Mouse (Mus musculus) embryonic facial prominence, embryonic 13.5 days (tissue): ENCODE measurements around the gene Extl1. TPM values are rescaled to one million over a fixed set of nuclear protein-coding genes. Genes with fewer than 3 reads are reported as not detected.

Experiments
- ATAC-seq: fragments of 200-750 bp; cut with Nextera tagmentation; 2 replicates; pipeline ENCODE4 v1.8.0; 2017; ENCODE audit warnings: low read depth; ENCODE audit not compliant: insufficient number of reproducible peaks, insufficient read depth, low FRiP score, low TSS enrichment
- H3K27ac ChIP-seq: fragments of 300-500 bp; sonication (generic); 2 replicates; pipeline ENCODE4 v1.5.1; 2015; ENCODE audit warnings: moderate library complexity, mild to moderate bottlenecking, inconsistent platforms
- H3K27me3 ChIP-seq: fragments of 300-500 bp; sonication (generic); 2 replicates; pipeline ENCODE4 v1.6.1; 2015; ENCODE audit warnings: mild to moderate bottlenecking, inconsistent platforms
- H3K36me3 ChIP-seq: fragments of 300-500 bp; sonication (generic); 2 replicates; pipeline ENCODE4 v1.6.1; 2015; ENCODE audit warnings: mild to moderate bottlenecking, inconsistent platforms
- H3K4me1 ChIP-seq: fragments of 300-500 bp; sonication (generic); 2 replicates; pipeline ENCODE4 v1.6.1; 2015; ENCODE audit warnings: inconsistent platforms
- H3K4me2 ChIP-seq: fragments of 300-500 bp; sonication (generic); 2 replicates; pipeline ENCODE4 v1.6.1; 2015; ENCODE audit warnings: moderate library complexity, mild to moderate bottlenecking, inconsistent platforms
- H3K4me3 ChIP-seq: fragments of 300-500 bp; sonication (generic); 2 replicates; pipeline ENCODE4 v1.5.1; 2015; ENCODE audit warnings: mild to moderate bottlenecking, inconsistent platforms
- H3K9ac ChIP-seq: fragments of 300-500 bp; sonication (generic); 2 replicates; pipeline ENCODE4 v1.6.1; 2015; ENCODE audit warnings: mild to moderate bottlenecking, inconsistent platforms
- H3K9me3 ChIP-seq: fragments of 300-500 bp; sonication (generic); 2 replicates; pipeline ENCODE4 v1.6.1; 2016; ENCODE audit warnings: inconsistent platforms
- WGBS: fragments of 180-500 bp; shearing (Covaris S2); methylation state at CpG from one replicate; pipeline ENCODE4 v1.1.7; 2015; ENCODE audit warnings: mixed read lengths; 5-methylcytosine and 5-hydroxymethylcytosine counted together
- polyA plus RNA-seq: library from polyadenylated mRNA; unstranded; fragments of >200 nt; fragmentation: Nextera tagmentation; extraction: Ambion mirVana; gene quantifications from 2 replicates; pipeline ENCODE4 v1.2.1, GENCODE M21; 2015

Gene Extl1
- polyA plus RNA-seq, 1 experiment from 2014 or later: 4.5 TPM

DNA sequence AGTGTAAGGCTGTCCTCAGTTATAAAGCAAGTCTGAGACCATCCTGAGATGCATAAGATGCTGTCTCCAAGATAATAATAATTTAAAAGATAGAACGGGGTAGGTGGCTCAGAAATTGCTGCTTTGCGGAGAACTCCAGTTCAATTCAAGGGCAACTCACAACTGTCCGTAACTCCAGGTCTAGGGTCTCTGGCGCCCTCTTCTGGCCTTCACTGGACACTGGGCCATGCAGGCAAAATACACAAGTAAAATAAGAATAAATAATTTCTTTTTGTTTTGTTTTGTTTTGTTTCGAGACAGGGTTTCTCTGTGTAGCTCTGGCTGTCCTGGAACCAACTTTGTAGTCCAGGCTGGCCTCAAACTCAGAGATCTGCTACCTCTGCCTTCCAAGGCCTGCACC, 4.7 kb upstream of the Extl1 start:
- H3K4me2 ChIP-seq: no peak overlapping the region
- 12% methylated on average over 5 of the region's 5 CpGs for WGBS
- no peaks in the 10 kb centered on the region for H3K36me3 ChIP-seq
- no peaks in the 10 kb centered on the region for H3K9me3 ChIP-seq
- no peak overlapping the region for H3K27ac ChIP-seq
- H3K4me3 ChIP-seq: no peak overlapping the region
- ATAC-seq: no peak
- no peak overlapping the region for H3K9ac ChIP-seq
- H3K4me1 ChIP-seq: peaks cover 4% of the 10 kb centered on the region; the same call in 1 of the 2 replicates
- no peaks in the 10 kb centered on the region for H3K27me3 ChIP-seq

DNA sequence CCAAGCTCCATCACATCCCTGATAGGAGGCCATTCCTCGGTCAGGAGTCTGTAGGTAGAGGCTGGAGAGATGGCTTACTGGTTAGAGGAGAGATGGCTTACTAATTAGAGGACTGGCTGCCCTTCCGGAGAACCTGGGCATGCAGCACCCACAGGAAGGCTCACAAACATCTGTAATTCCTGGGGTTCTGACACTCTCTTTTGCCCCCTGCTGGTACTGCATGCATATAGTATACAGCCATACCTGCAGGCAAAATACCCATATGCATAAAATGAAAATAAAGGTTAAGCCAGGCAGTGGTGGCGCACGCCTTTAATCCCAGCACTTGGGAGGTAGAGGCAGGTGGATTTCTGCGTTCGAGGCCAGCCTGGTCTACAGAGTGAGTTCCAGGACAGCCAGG, 3.6 kb upstream of the Extl1 start:
- no peaks in the 10 kb centered on the region for H3K9me3 ChIP-seq
- H3K9ac ChIP-seq: no peak overlapping the region
- H3K4me3 ChIP-seq: no peak overlapping the region
- ATAC-seq: no peak
- H3K27ac ChIP-seq: no peak overlapping the region
- H3K4me2 ChIP-seq: no peak overlapping the region
- WGBS: 69% methylated on average over 6 of the region's 6 CpGs
- H3K36me3 ChIP-seq: no peaks in the 10 kb centered on the region
- peaks cover under 1% of the 10 kb centered on the region; the same call in 1 of the 2 replicates for H3K4me1 ChIP-seq
- H3K27me3 ChIP-seq: no peaks in the 10 kb centered on the region

DNA sequence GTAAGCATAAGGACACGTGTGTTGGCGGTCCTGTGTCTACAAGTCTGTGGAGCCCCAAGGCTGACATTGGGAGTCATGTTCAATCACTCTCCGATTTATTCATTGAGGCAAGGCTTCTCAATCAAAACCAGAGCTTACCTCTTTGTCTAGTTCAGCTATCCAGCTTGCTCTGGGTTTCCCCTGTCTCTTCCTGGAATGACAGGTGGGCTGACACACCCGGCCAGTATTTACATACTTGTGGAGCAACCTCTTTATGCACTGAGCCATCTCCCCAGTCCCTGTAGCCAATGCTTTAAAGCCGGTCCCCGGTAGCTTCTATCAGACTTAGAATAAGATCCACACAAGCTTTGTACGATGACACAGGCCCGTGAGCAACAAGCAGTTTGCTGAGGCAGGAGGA, 4.1 kb downstream of the Extl1 start:
- H3K4me3 ChIP-seq: no peak overlapping the region
- 80% methylated on average over 8 of the region's 8 CpGs for WGBS
- H3K36me3 ChIP-seq: no peaks in the 10 kb centered on the region
- H3K4me1 ChIP-seq: peaks cover 13% of the 10 kb centered on the region
- H3K9me3 ChIP-seq: no peaks in the 10 kb centered on the region
- ATAC-seq: no peak
- no peaks in the 10 kb centered on the region for H3K27me3 ChIP-seq
- H3K27ac ChIP-seq: no peak overlapping the region
- no peak overlapping the region for H3K4me2 ChIP-seq
- H3K9ac ChIP-seq: no peak overlapping the region

DNA sequence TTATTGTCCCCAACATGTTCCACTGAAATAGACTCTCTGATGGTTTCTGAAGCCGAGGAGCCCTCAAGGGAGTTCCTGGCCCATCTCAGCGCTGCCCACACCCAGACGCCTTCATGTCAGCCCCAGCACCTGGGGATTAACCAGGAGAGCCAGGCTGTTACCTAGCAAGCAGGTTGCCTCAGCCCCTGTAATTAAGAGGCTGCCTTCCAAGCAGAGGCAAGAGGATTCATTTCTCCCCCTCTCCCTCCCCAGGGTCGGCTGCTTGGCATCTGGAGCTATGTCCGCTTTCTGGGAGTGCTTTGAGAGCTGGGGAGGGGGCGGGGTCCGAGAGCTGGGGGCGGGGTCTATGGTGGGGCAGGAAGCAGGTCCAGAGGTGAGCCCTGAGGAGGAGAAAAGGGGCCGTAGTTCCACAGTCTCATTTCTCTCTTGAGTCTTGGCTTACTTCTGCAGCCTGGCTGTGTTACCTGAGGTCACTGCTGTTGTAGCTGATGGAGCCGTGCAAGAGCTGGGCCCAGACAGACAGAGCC, 5.5 kb downstream of the Extl1 start:
- Histone ChIP-seq H3K4me3 (no peak overlapping the region), H3K27me3 (no peaks in the 10 kb centered on the region), H3K9me3 (no peaks in the 10 kb centered on the region), H3K4me1 (peaks cover 15% of the 10 kb centered on the region), H3K27ac (peak overlapping the region; percentile 45; the same call in 1 of the 2 replicates), H3K4me2 (no peak overlapping the region), H3K36me3 (no peaks in the 10 kb centered on the region), H3K9ac (0 out of 2 replicates have a peak overlapping the region, but pooled peaks have one; percentile 16)
- 19% methylated on average over 10 of the region's 10 CpGs for WGBS
- ATAC-seq: 0 out of 2 replicates have a peak, but pooled peaks have one; percentile 32

DNA sequence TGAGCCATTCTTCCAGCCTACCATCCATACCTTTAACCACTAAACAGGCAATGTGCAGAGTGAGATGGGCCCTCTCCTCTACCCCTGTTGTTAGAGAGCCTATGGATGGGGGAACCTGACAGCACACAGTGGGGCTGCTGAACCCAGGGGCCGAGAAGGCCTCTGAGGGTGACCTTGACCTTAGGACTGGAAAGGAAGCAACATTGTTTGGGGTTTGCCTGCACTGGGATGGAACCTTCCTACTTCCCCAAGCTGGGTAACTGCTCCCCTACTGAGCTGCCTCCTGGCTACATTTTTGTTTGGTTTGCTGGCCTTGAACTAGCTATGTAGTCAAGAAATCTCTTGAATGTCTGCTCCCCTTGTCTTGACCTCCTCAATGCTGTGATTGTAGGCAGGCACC, 9.3 kb downstream of the Extl1 start:
- H3K4me2 ChIP-seq: no peak overlapping the region
- no peak overlapping the region for H3K4me3 ChIP-seq
- no peak for ATAC-seq
- H3K27ac ChIP-seq: no peak overlapping the region
- WGBS: 45% methylated on average over 1 of the region's 1 CpGs
- no peak overlapping the region for H3K9ac ChIP-seq
- H3K4me1 ChIP-seq: peaks cover 43% of the 10 kb centered on the region
- no peaks in the 10 kb centered on the region for H3K36me3 ChIP-seq
- H3K9me3 ChIP-seq: no peaks in the 10 kb centered on the region
- H3K27me3 ChIP-seq: peaks cover 31% of the 10 kb centered on the region

GRCm38 (mm10) chr4:134373295-134373694, 10.4 kb downstream of the Extl1 start:
- H3K9ac ChIP-seq: no peak overlapping the region
- no peaks in the 10 kb centered on the region for H3K9me3 ChIP-seq
- peaks cover 34% of the 10 kb centered on the region for H3K4me1 ChIP-seq
- no peaks in the 10 kb centered on the region for H3K36me3 ChIP-seq
- H3K4me3 ChIP-seq: no peak overlapping the region
- ATAC-seq: no peak
- H3K27ac ChIP-seq: no peak overlapping the region
- H3K4me2 ChIP-seq: peak overlapping the region; percentile 93; the same call in 1 of the 2 replicates
- 74% methylated on average over 8 of the region's 8 CpGs for WGBS
- peaks cover 38% of the 10 kb centered on the region for H3K27me3 ChIP-seq

- peak; percentile 58; the same call in 1 of the 2 replicates for ATAC-seq
- no peak overlapping the region for H3K27ac ChIP-seq
- H3K36me3 ChIP-seq: no peaks in the 10 kb centered on the region
- peaks cover 30% of the 10 kb centered on the region for H3K4me1 ChIP-seq
- peak overlapping the region; percentile 93 for H3K4me2 ChIP-seq
- peak overlapping the region; percentile 58 for H3K4me3 ChIP-seq
- H3K27me3 ChIP-seq: peaks cover 43% of the 10 kb centered on the region
- peak overlapping the region; percentile 69 for H3K9ac ChIP-seq
- WGBS: 0% methylated on average over 16 of the region's 16 CpGs
- no peaks in the 10 kb centered on the region for H3K9me3 ChIP-seq
Measured at GRCm38 (mm10) chr4:134372294-134372747, 11.3 kb downstream of the Extl1 start.

DNA sequence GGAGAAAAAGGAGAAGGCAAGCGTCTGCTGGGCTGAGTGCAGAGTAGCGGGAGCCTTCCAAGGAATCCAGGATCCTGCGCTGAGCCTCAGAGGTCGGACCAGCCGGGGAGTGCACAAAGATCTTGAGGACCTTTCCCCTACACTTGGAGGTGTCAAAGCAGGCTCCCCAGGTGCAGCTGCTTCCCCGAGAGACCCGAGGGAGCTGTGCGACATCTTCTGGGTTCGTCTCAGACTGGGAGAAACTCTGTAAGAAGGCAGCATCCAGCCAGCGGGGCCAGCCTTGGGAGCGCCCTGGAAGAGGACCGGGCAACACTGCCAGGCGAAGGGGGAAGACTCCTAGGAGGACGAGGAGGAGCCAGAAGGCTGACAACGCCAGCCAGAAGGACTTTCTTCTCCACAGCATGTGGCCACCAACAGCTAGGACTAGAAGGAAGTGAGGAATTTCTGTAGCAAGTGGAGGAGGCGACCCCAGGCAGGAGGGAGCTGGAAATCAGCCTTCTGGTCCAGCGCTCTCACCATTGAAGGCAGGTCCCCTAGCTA, 12.3 kb downstream of the Extl1 start:
- no peak overlapping the region for H3K27ac ChIP-seq
- H3K9me3 ChIP-seq: no peaks in the 10 kb centered on the region
- under 1% methylated on average over 17 of the region's 17 CpGs for WGBS
- H3K36me3 ChIP-seq: no peaks in the 10 kb centered on the region
- ATAC-seq: no peak
- peaks cover 43% of the 10 kb centered on the region for H3K27me3 ChIP-seq
- H3K9ac ChIP-seq: peak overlapping the region; percentile 69
- H3K4me3 ChIP-seq: peak overlapping the region; percentile 58
- peaks cover 30% of the 10 kb centered on the region for H3K4me1 ChIP-seq
- peak overlapping the region; percentile 93 for H3K4me2 ChIP-seq

DNA sequence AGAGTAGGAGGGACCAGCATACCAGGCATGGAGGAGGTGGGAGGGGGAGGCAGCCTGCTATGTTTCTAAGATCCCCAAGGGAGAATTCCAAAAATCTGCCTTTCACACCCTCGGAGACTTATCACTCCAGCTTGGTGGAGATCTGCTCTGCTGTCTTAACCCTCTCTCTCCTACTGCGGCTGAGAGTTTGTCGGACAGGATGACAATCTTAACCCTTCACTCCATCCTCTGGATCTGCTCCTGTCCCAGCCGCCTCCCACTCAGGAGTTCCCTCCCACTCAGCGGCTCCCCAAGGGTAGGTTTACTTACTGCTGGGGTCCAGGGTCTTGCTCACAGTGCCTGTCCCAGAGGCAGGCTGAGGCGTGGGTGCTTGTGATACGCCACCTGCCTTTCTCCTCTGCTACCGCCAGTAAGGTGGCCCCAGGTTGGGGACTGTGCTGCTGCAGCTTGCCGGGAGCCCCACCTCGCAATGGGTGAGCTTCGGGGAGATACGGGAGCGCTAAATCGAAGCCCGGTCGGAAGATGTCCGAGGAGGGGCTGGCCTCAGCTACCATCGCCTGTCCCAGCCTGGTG, 12.9 kb downstream of the Extl1 start:
- Histone ChIP-seq H3K36me3 (no peaks in the 10 kb centered on the region), H3K9ac (peak overlapping the region; percentile 69), H3K9me3 (no peaks in the 10 kb centered on the region), H3K4me3 (peak overlapping the region; percentile 58), H3K27me3 (peaks cover 43% of the 10 kb centered on the region), H3K4me2 (peak overlapping the region; percentile 93), H3K27ac (no peak overlapping the region), H3K4me1 (peaks cover 36% of the 10 kb centered on the region)
- WGBS: 1% methylated on average over 18 of the region's 18 CpGs
- no peak for ATAC-seq

GRCm38 (mm10) chr4:134365280-134365679, 18.4 kb downstream of the Extl1 start:
- WGBS: 23% methylated on average over 5 of the region's 5 CpGs
- peaks cover 22% of the 10 kb centered on the region for H3K27me3 ChIP-seq
- H3K4me2 ChIP-seq: no peak overlapping the region
- peak; percentile 40 for ATAC-seq
- no peak overlapping the region for H3K4me3 ChIP-seq
- no peaks in the 10 kb centered on the region for H3K9me3 ChIP-seq
- peaks cover 39% of the 10 kb centered on the region for H3K4me1 ChIP-seq
- no peak overlapping the region for H3K9ac ChIP-seq
- no peaks in the 10 kb centered on the region for H3K36me3 ChIP-seq
- H3K27ac ChIP-seq: peak overlapping the region; percentile 44; the same call in 1 of the 2 replicates

- peaks cover 5% of the 10 kb centered on the region for H3K27me3 ChIP-seq
- H3K27ac ChIP-seq: no peak overlapping the region
- WGBS: 17% methylated on average over 9 of the region's 9 CpGs
- no peaks in the 10 kb centered on the region for H3K36me3 ChIP-seq
- peaks cover 37% of the 10 kb centered on the region for H3K4me1 ChIP-seq
- no peaks in the 10 kb centered on the region for H3K9me3 ChIP-seq
- peak overlapping the region; percentile 45 for H3K4me2 ChIP-seq
- no peak overlapping the region; the same call in 1 of the 2 replicates for H3K9ac ChIP-seq
- 0 out of 2 replicates have a peak overlapping the region, but pooled peaks have one; percentile 7 for H3K4me3 ChIP-seq
- no peak for ATAC-seq
Measured at GRCm38 (mm10) chr4:134362586-134362985, 21.1 kb downstream of the Extl1 start.

DNA sequence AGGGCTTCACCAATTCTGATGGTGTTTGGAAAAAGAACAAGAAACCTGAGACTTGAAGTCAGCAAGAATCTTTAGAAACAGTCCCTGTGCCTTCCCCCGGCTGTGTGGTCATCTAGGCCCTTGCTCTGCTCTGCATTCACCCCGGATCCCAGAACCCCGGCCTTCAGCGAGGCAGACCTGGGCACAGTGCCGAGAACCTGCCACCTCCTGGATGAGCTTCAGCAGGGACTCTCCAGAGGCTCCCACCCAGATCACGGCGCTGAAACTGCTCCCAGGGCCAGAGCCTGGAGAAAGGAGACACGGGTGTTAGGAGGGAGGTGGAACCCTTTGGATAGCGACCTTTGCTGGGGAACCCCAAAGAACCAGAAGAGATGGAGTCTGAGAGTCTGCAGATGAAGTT, 21.5 kb downstream of the Extl1 start:
- Histone ChIP-seq H3K4me1 (peaks cover 42% of the 10 kb centered on the region), H3K27me3 (peaks cover 10% of the 10 kb centered on the region), H3K27ac (no peak overlapping the region), H3K9me3 (no peaks in the 10 kb centered on the region), H3K9ac (no peak overlapping the region), H3K36me3 (no peaks in the 10 kb centered on the region), H3K4me2 (no peak overlapping the region), H3K4me3 (no peak overlapping the region)
- ATAC-seq: no peak
- WGBS: 64% methylated on average over 9 of the region's 9 CpGs
